Mouse (Mus musculus): ENCODE data around the gene Bicdl2.

DNA sequence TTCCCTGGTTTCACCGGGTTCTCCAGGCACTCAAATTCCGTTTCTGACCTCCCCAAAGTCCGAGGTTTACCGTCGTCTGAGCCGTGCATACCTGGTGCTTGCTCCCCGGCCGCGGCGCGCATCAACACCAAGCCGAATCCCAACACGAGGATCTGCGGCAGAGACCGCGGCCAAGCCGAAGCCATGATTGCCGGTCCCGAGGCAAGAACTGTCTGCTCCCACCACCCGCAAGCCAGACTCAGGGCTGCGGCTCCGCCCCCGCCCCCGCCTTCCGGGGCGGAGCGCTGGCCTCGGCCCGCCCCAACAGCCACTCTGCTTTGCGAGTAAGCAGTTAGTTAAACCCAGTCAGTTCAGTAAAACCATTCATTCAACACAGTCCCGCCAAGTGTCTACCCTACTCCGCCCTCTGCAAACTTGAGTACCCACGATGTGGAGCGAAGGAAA, 17.0 kb downstream of the Bicdl2 start, which contains the start of gene Tnfrsf12a:
- TF ChIP-seq USF1 (IDR thresholded peaks at IDR 0.05; ENCODE audit: low read depth) (no peak), CEBPB (IDR thresholded peaks at IDR 0.05; ENCODE audit: low read depth) (no peak), MYOD1 (IDR thresholded peaks at IDR 0.05; ENCODE audit: control insufficient read depth, insufficient read length, low read depth) (no peak), CTCF (IDR thresholded peaks at IDR 0.05; ENCODE audit: control insufficient read depth, insufficient read depth, insufficient read length) (no peak), MAX (IDR thresholded peaks at IDR 0.05) (no peak), MYOG (IDR thresholded peaks at IDR 0.05; ENCODE audit: control insufficient read depth, extremely low read depth, insufficient read length) (no peak), FOSL1 (IDR thresholded peaks at IDR 0.05; ENCODE audit: insufficient read depth, low read length, poor library complexity, severe bottlenecking) (no peak)
